Mouse (Mus musculus) heart, embryonic 16.5 days (tissue): ENCODE data around the gene Gsdme. TPM values are rescaled to one million over a fixed set of nuclear protein-coding genes. Genes with fewer than 3 reads are reported as not detected.
A peak's percentile ranks its signal among the peaks of the same experiment; 100 is the strongest.

Experiments
- ATAC-seq: fragments of 200-750 bp; cut with Nextera tagmentation; replicated peaks from 2 replicates; pipeline ENCODE4 v1.8.0; 2017; ENCODE audit warnings: moderate number of reproducible peaks; ENCODE audit not compliant: insufficient read depth, low FRiP score; ENCODE audit errors: extremely low read depth
- H3K27ac ChIP-seq: fragments of 300-500 bp; sonication (generic); 2 replicates; pipeline ENCODE4 v1.5.1; 2014; ENCODE audit warnings: mild to moderate bottlenecking, low read length, control low read depth, moderate library complexity
- H3K27me3 ChIP-seq: fragments of 300-500 bp; sonication (generic); 2 replicates; pipeline ENCODE4 v1.6.1; 2014; ENCODE audit warnings: low read length, mixed read lengths; ENCODE audit not compliant: control insufficient read depth, insufficient read depth
- H3K36me3 ChIP-seq: fragments of 300-500 bp; sonication (generic); 2 replicates; pipeline ENCODE4 v1.6.1; 2014; ENCODE audit not compliant: control insufficient read depth, insufficient read depth
- H3K4me1 ChIP-seq: fragments of 300-500 bp; sonication (generic); 2 replicates; pipeline ENCODE4 v1.6.1; 2014; ENCODE audit warnings: low read length, mixed read lengths; ENCODE audit not compliant: control insufficient read depth, insufficient read depth
- H3K4me2 ChIP-seq: fragments of 300-500 bp; sonication (generic); 2 replicates; pipeline ENCODE4 v1.6.1; 2014; ENCODE audit warnings: low read depth, mild to moderate bottlenecking, control low read depth, low read length
- H3K4me3 ChIP-seq: fragments of 300-500 bp; sonication (generic); 2 replicates; pipeline ENCODE4 v1.5.1; 2014; ENCODE audit warnings: mild to moderate bottlenecking, control low read depth, low read length
- H3K9ac ChIP-seq: fragments of 300-500 bp; sonication (generic); 2 replicates; pipeline ENCODE4 v1.6.1; 2014; ENCODE audit warnings: low read length, control low read depth
- H3K9me3 ChIP-seq: fragments of 300-500 bp; sonication (generic); replicated peaks from 2 replicates; pipeline ENCODE4 v1.6.1; 2016; ENCODE audit warnings: low read length; ENCODE audit not compliant: control insufficient read depth
- WGBS: fragments of 180-500 bp; shearing (Covaris S2); extraction: QIAGEN DNeasy Blood & Tissue Kit; methylation state at CpG from one replicate; pipeline ENCODE4 v1.1.7; 2014; 5-methylcytosine and 5-hydroxymethylcytosine counted together
- polyA plus RNA-seq: library from polyadenylated mRNA; unstranded; fragments of >200 nt; fragmentation: Nextera tagmentation; extraction: Ambion mirVana; gene quantifications from 2 replicates; pipeline ENCODE4 v1.2.1, GENCODE M21; 2015

Gene Gsdme
- polyA plus RNA-seq, 1 experiment from 2014 or later, result 37.7 TPM

GRCm38 (mm10) chr6:50192169-50192568, 71.5 kb downstream of the Gsdme start:
- Histone ChIP-seq H3K27ac (no peak overlapping the region), H3K36me3 (peaks cover 8% of the 10 kb centered on the region), H3K27me3 (no peaks in the 10 kb centered on the region), H3K9me3 (no peaks in the 10 kb centered on the region), H3K4me1 (peaks cover 21% of the 10 kb centered on the region), H3K9ac (no peak overlapping the region), H3K4me2 (no peak overlapping the region), H3K4me3 (no peak overlapping the region)
- whole genome bisulfite sequencing, result 85% methylated on average over 1 of the region's 1 CpGs
- no peak for ATAC-seq

GRCm38 (mm10) chr6:50191605-50192004, 72.1 kb downstream of the Gsdme start:
- ATAC-seq, result no peak
- WGBS, result 93% methylated on average over 3 of the region's 3 CpGs
- Histone ChIP-seq H3K36me3 (peaks cover 8% of the 10 kb centered on the region), H3K27me3 (no peaks in the 10 kb centered on the region), H3K27ac (no peak overlapping the region), H3K9me3 (no peaks in the 10 kb centered on the region), H3K4me2 (no peak overlapping the region), H3K9ac (no peak overlapping the region), H3K4me1 (peaks cover 21% of the 10 kb centered on the region), H3K4me3 (no peak overlapping the region)

- H3K9me3 ChIP-seq, result no peaks in the 10 kb centered on the region
- ATAC-seq, result no peak; the same call in 1 of the 2 replicates
- H3K4me1 ChIP-seq, result peaks cover 21% of the 10 kb centered on the region
- no peak overlapping the region for H3K9ac ChIP-seq
- H3K4me3 ChIP-seq, result no peak overlapping the region
- peak overlapping the region; percentile 50 for H3K27ac ChIP-seq
- H3K36me3 ChIP-seq, result peaks cover 7% of the 10 kb centered on the region
- H3K4me2 ChIP-seq, result no peak overlapping the region
- no peaks in the 10 kb centered on the region for H3K27me3 ChIP-seq
Measured at GRCm38 (mm10) chr6:50189376-50189775, 74.3 kb downstream of the Gsdme start.

GRCm38 (mm10) chr6:50187955-50188354, 75.7 kb downstream of the Gsdme start:
- WGBS, result 51% methylated on average over 4 of the region's 4 CpGs

DNA sequence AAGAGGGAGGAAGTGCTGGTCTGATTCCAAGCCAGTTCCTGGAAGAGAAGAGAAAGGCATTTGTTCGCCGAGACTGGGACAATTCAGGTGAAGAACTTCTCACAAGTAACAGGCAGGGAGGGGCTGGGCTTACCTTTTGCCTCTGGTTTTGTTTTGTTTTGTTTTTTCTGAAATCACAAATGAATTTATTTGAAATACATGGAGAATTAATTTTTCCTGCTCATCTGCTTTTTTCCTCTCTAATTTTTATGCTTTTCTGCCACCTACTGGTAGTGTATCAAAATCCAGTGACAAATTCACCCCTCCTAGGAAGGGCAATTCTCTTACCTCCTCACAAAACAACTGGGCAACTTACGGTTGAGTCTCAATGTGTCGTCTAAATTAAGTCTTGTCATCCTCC, 83.5 kb downstream of the Gsdme start:
- Histone ChIP-seq H3K27ac (no peak overlapping the region), H3K4me1 (no peaks in the 10 kb centered on the region), H3K27me3 (no peaks in the 10 kb centered on the region), H3K36me3 (peaks cover 6% of the 10 kb centered on the region; the same call in 1 of the 2 replicates), H3K4me2 (no peak overlapping the region), H3K9me3 (no peaks in the 10 kb centered on the region), H3K9ac (no peak overlapping the region), H3K4me3 (no peak overlapping the region)
- WGBS, result 62% methylated on average over 4 of the region's 4 CpGs
- no peak for ATAC-seq

More at GRCm38 (mm10) chr6:50187955-50188354, 75.7 kb downstream of the Gsdme start:
- Histone ChIP-seq H3K36me3 (peaks cover 8% of the 10 kb centered on the region; the same call in 1 of the 2 replicates), H3K9ac (peak overlapping the region; percentile 21), H3K4me1 (peaks cover 21% of the 10 kb centered on the region), H3K4me3 (peak overlapping the region; percentile 19; the same call in 1 of the 2 replicates), H3K27me3 (no peaks in the 10 kb centered on the region), H3K4me2 (peak overlapping the region; percentile 56), H3K27ac (peak overlapping the region; percentile 84), H3K9me3 (no peaks in the 10 kb centered on the region)
- no peak for ATAC-seq

DNA sequence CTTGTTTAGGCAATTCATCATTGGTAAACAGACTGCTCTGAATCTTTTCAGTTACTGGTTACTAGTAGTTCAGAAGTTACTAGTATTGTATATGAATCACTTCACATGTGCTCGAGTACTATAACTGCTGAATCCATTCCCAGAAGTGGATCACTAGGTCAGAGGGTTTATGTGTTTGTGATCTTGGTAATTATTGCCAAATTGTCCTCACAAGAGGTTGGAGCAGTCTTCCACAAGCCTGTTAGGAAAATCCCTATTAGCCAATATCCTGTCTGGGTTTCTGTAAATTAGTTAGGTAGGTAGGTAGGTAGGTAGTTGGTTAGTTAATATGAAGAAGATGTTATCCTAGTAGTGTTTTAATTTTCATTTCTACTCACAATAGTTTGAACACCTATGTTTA, 87.9 kb downstream of the Gsdme start:
- Histone ChIP-seq H3K27ac (no peak overlapping the region), H3K4me3 (no peak overlapping the region), H3K4me1 (no peaks in the 10 kb centered on the region), H3K9ac (no peak overlapping the region), H3K4me2 (no peak overlapping the region), H3K36me3 (peaks cover 4% of the 10 kb centered on the region; the same call in 1 of the 2 replicates), H3K27me3 (no peaks in the 10 kb centered on the region), H3K9me3 (no peaks in the 10 kb centered on the region)
- 87% methylated on average over 1 of the region's 1 CpGs for WGBS
- no peak for ATAC-seq

GRCm38 (mm10) chr6:50169771-50170170, 93.9 kb downstream of the Gsdme start:
- no peak for ATAC-seq
- Histone ChIP-seq H3K9me3 (no peaks in the 10 kb centered on the region), H3K27ac (no peak overlapping the region), H3K4me2 (no peak overlapping the region), H3K4me3 (no peak overlapping the region), H3K4me1 (no peaks in the 10 kb centered on the region), H3K36me3 (peaks cover 4% of the 10 kb centered on the region), H3K9ac (no peak overlapping the region), H3K27me3 (no peaks in the 10 kb centered on the region)

DNA sequence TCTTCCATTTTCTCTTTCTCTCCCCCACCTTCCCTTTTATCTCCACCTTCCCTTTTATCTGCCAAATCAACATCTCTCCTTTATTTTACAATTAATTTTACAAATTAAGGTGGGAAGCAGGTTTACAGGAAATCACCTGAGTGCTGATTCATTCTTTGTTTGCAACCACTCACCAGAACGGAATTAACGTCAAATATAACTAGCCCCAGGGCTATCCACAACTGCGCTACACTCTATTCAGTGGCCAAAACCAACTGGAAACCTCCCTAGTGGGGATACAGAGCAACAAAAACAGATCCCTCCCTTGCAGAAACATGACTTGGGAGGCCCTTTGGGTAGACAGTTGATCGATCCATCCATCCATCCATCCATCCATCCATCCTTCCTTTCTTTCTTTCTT, 94.8 kb downstream of the Gsdme start:
- Histone ChIP-seq H3K4me3 (no peak overlapping the region), H3K9me3 (no peaks in the 10 kb centered on the region), H3K36me3 (peaks cover 4% of the 10 kb centered on the region), H3K9ac (no peak overlapping the region), H3K27ac (no peak overlapping the region), H3K27me3 (no peaks in the 10 kb centered on the region), H3K4me1 (no peaks in the 10 kb centered on the region), H3K4me2 (no peak overlapping the region)
- 92% methylated on average over 4 of the region's 4 CpGs for WGBS
- no peak for ATAC-seq

- Histone ChIP-seq H3K27ac (no peak overlapping the region), H3K36me3 (peaks cover 3% of the 10 kb centered on the region; the same call in 1 of the 2 replicates), H3K4me1 (peaks cover 4% of the 10 kb centered on the region), H3K9ac (no peak overlapping the region), H3K9me3 (no peaks in the 10 kb centered on the region), H3K4me3 (no peak overlapping the region), H3K4me2 (no peak overlapping the region), H3K27me3 (no peaks in the 10 kb centered on the region)
- no peak for ATAC-seq
- 85% methylated on average over 3 of the region's 3 CpGs for whole genome bisulfite sequencing
Measured at GRCm38 (mm10) chr6:50163013-50163412, 100.6 kb downstream of the Gsdme start.
